Mouse (Mus musculus) urinary bladder, adult 18-20 months (tissue): Measurements from ENCODE around the gene Gm10352.
"Not testable (repeated sequence)": the region's sequence is repeated elsewhere in the genome, so short reads cannot be mapped to it uniquely, and the experiment has no call there.

ENCODE experiments used
- DNase-seq, 2 experiments: peaks; one replicate each; pipeline ENCODE4 v3.0.0; 2022; ENCODE audit warnings: low spot score in 2 of 2, mixed read lengths in 2 of 2

Gm10352 gene

GRCm38 (mm10) chrY:2900689-2901088, at the start of gene Gm10352:
Gm10352 (plus strand) TSS chrY:2900989.
- DNase-seq, result not testable (repeated sequence)

GRCm38 (mm10) chrY:2932282-2932681, 31.5 kb downstream of the Gm10352 start, which contains the start of gene Gm29289:
Gm29289 (plus strand) TSS chrY:2932582.
- not testable (repeated sequence) for DNase-seq
